Mouse (Mus musculus): ENCODE results near the gene Rnf157.

The Rnf157 gene

DNA sequence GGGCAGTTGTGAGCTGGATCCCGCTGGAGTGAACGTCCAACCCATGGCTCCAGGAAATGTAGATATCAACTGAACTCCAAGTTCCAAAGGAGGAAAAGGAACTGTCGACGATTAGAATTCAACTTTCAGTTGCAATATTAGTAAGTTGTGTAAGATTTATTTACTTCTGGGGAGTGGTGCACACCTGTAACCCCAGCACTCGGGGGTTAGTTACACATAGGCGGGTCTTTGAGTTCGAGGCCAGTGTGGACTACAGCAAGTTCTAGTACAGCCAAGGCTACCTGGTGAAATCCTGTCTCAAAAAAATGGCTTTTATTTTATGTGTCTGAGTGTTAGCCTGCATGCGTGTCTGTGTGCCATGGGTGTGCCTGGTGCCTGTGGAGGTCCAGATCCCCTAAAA lies 59.3 kb downstream of the Rnf157 start:
- in situ Hi-C loops (cut with MboI, MseI), result no loop called here

DNA sequence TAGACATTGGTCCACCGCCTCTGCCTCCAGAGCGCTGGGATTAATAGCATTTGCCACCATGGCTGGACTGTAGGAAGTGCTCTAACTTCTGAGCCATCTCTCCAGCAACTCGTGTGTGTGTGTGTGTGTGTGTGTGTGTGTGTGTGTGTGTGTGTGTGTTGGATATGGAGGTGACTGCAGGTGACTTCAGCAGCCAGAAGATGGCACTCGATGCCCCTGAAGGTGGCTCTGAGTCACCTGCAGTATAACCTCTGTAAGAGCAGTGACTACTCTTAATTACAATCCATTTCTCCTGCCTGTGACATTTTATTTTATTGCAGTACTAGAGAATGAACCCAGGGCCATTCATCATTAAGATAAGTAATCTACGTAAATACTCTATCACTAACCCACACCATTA lies 61.5 kb downstream of the Rnf157 start:
- in situ Hi-C loops (cut with MboI, MseI), result no loop called here

DNA sequence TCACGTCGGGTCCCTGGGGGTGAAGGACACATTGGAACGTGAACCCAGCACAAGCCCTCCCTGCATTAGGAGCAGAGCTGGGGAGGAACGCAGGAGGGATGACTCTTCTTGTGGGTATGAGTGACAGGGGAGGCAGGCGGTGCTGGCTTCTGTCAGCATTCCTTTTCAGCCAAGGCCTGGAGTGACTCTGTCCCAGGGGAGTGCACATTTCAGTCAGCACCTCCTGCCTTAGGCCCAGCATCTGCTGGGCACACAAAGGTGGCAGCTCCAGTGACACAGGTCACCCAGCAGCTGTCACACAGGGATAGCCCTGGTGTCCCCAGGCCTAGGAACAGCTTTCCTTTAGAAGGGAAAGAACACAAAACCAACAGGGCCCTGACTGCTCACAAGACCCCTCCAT lies 64.9 kb downstream of the Rnf157 start:
- in situ Hi-C loops (cut with MboI, MseI), result no loop called here

DNA sequence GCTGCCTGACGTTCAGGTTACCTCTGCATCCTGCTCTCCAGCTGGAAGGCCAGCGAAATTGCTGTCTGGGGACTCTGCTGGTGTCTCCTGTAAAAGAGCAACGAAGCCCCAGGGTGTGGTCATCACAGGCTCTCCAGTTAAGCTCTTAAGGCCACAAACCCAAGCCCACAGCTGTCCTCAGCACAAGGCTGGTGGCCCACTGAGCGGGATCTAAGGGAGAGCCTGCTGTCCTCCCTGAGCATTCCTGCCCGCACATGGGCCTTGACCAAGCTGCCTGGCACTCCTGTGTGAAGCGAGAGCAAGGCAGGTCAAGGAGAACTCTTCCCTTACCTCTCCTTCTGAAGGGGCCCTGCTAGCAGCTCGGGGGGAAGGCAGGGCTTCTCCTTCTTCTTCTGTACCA lies 65.8 kb downstream of the Rnf157 start:
- in situ Hi-C loops (cut with MboI, MseI), result no loop called here

DNA sequence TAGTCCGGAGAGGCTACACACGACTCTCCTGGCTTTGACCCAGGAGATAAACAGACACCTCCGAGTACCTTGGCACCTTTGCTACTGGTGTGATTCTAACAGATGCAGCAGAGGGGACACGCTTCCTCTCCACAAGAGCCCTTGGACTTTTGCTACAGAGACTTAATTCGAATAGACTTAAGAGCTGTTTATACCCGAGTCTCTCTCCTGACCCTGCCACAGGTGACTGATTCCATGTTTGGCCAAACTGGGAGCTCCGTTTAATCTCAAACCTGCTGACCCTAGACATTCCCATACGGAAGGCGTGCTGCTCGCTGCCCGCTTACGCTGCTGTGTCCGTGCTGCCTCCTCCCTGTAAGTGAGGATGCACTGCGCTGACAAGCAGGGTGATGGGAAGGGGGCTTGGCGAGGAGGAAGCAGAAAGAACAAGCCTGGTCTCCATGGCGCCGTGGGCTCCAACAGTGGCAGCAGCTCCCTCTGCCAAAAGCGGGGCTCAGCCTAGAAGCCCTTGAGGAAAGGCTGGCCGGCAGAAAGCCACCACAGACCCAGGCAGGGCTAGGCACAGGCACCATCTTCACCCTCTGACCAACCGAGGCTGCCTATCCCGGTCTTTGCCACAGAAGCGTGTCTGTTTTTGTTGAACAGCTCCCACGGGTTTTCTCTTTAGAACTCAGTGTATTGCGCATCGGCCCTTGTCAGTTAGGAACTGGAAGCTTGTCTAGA lies 70.6 kb downstream of the Rnf157 start:
- in situ Hi-C loops (cut with MboI, MseI), result no loop called here

- in situ Hi-C loops (cut with MboI, MseI), result no loop called here
Measured at GRCm38 (mm10) chr11:116337531-116337930, 75.3 kb downstream of the Rnf157 start.

DNA sequence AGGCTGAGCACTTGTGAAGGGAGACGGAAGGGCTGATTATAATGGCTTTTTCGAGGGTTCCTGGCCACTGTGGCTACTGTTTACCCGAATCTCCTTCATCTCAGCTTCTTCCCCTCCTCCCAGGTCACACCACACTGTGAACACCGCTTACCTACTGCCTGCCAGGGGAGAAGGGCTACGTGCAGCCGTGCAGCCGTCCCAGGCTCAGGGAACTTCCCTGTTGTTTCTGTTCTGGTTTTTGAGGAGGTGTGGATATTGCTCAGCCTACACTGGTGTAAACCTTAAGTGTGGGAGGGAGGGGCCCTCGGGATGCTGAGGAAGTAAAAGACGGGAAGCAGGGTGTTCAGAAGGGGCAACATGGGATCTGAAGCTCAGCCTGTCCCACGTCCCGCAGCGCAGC lies 75.8 kb downstream of the Rnf157 start:
- in situ Hi-C loops (cut with MboI, MseI), result no loop called here

GRCm38 (mm10) chr11:116336393-116336792 lies 76.4 kb downstream of the Rnf157 start:
- in situ Hi-C loops (cut with MboI, MseI), result no loop called here

- in situ Hi-C loops (cut with MboI, MseI), result no loop called here
Measured at GRCm38 (mm10) chr11:116335244-116336036, 77.4 kb downstream of the Rnf157 start, which contains the start of gene Foxj1. TSS of gene Foxj1 (minus strand) at chr11:116335399.

GRCm38 (mm10) chr11:116334417-116334782 lies 78.4 kb downstream of the Rnf157 start:
- in situ Hi-C loops (cut with MboI, MseI), result no loop called here

- in situ Hi-C loops (cut with MboI, MseI), result no loop called here
Measured at GRCm38 (mm10) chr11:116333526-116334416, 79.1 kb downstream of the Rnf157 start.

DNA sequence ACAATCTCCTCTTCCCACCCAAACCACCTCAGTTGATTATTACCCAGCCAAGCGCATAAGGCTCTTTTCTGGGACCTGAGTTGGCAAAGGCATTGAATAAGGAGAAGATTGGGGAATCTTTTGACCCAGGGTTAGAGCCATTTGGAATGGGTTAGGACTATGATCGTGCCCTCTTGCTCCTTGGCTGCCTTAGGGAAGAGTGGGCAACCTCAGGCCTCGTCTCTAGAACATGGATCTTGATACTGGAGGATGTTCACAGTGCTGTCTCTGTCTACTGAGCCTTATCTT lies 79.9 kb downstream of the Rnf157 start:
- in situ Hi-C loops (cut with MboI, MseI), result no loop called here

DNA sequence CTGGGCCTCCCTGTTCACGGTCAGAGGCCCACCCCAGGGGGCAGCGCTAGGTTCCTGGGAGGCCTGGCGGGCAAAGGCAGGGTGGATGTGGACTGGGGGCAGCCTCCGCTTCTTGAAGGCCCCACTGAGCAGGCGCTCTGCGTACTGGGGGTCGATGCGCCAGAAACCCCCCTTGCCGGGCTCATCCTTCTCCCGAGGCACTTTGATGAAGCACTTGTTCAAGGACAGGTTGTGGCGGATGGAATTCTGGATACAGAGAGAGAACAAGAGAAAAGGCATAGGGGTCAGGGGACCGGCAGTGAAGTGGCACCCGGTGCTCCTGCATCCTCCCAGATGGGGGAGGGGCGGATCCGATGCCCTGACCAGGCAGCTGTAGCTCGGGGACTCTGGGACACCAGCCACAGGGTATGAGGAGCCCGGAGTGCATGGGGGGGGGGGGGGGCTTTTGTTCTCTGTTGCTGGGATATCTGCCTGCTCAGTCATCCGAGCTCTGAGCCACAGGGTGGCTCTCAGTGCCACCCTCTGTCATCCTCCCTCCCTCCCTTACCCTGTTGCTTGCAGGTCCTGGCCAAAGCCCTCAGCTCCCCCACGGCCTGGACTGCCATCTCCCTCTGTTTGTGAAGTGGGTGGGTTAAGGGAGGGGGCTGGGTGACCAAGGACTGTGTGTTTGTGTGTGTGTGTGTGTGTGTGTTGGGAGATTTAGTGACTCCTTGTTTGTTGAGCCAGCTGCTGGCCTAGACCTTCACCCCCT lies 80.4 kb downstream of the Rnf157 start:
- in situ Hi-C loops (cut with MboI, MseI), result no loop called here

GRCm38 (mm10) chr11:116330211-116330518 lies 82.7 kb downstream of the Rnf157 start:
- in situ Hi-C loops (cut with MboI, MseI), result no loop called here

DNA sequence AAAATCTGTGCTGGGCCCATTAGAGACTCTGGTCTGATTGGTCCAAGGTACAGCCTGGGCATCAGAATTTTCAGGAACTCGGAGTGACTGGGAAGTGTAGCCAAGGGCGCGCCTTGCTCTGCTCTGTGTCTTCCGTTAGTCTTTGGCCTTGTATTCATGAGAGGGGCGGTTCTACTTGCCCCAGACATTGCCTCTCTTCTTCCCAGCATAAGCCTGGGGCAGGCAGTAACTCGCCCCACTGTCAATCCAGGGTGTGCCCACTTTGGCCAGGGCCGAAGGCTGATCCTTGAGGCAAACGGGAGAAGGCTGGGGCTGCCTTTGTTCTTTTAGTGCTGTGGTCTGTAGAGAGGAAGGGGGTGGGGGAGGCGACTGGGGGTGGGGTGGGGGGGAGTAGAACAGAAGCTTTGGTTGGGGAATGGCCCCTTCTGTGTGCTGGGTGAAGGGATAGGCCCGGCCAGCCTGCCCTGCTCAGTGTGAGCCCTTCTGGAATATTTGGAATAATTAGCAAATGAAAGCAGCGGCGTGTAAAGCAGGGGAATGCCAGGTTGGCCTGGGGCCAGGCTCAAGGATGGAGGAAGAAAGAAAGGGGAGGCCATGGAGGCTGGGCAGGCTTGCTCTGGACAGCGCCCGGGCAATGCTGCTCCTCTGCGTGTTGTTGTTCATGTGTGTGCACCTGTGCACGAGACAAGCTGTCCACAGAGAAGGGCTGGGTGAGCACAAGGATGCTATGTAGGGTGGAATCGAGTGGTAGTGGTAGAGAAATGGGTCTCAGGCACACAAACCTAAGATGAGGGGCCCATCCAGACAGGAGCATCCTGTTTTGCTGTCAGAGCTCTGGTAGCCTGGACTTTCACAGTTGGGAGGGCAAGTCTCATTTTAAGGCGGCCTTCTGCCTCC lies 83.3 kb downstream of the Rnf157 start:
- in situ Hi-C loops (cut with MboI, MseI), result no loop called here

DNA sequence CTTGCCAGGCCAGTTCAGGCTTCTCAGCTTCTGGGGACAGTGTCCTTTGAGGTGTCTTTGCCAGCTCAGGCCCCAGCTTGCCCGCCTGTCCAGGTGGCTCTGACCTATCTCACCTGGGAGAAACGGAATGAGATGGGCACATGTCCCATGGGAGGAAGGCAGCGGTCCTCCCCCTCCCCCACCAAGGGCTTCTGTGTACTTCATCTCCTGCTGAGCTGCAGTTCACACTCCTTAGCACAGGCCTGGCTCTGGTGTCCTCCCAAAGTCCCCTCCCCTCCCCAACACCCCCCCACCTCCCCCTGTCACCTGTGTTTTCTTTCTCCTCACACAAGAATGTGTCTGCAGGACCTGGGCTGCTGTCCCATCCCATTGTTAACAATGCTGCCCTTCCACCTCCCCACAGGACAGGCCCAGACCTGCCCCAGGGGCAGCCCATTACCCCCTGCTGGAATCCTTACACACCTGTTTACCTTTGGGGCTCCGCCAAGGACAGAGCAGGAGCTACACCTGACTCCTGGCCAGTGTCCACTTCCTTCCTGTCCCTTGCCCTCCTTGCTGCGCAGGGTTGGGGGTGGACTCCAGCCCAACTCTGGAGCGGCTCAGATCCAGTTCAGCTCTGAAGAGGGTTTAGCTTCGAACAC lies 85.7 kb downstream of the Rnf157 start:
- in situ Hi-C loops (cut with MboI, MseI), result no loop called here

- in situ Hi-C loops (cut with MboI, MseI), result loop anchor here (5.0 kb wide), 1 partner anchor 128 kb away; no protein-coding TSS in a partner anchor
Measured at GRCm38 (mm10) chr11:116318719-116319659, 93.8 kb downstream of the Rnf157 start.

- in situ Hi-C loops (cut with MboI, MseI), result no loop called here
Measured at GRCm38 (mm10) chr11:116312359-116312758, 100.5 kb downstream of the Rnf157 start.

DNA sequence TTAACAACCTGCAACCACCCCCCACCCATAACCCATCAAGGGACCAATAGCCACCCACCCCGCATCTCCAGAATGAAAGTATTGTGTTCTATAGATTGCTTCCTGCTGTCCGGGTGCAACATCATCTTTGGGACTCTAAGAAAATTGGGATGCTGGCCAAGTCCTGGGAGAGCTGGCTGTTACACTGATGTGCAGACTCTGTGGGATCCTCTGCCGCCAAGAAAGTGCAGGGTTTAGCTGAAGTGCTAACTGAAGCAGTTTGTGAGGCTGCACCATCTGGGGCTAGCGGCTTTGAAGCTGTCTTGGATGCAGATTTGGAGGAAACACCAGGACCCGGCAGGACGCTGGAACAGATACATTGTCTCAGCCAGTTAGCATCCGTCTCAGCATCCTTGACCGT lies 101.7 kb downstream of the Rnf157 start:
- in situ Hi-C loops (cut with MboI, MseI), result no loop called here

All from T-helper 1 cell (primary cell).